Mouse (Mus musculus): ENCODE measurements around the gene Tmem86a.
A peak's percentile ranks its signal among the peaks of the same experiment; 100 is the strongest.
"Not testable (repeated sequence)": the region's sequence is repeated elsewhere in the genome, so short reads cannot be mapped to it uniquely, and the experiment has no call there.

The Tmem86a gene

GRCm38 (mm10) chr7:47050366-47050765 lies at the start of gene Tmem86a:
TSS of gene Tmem86a (plus strand) at chr7:47050601.
- DNase-seq (ENCODE audit: low spot score in 2 of 2) = peak; percentile 97 to 98

- DNase-seq (ENCODE audit: low spot score in 2 of 2) = no peak
Measured at GRCm38 (mm10) chr7:47000644-47000983, 49.8 kb upstream of the Tmem86a start.

- no peak for DNase-seq (ENCODE audit: low spot score in 2 of 2)
Measured at GRCm38 (mm10) chr7:47001125-47001899, 49.1 kb upstream of the Tmem86a start.

GRCm38 (mm10) chr7:47001900-47002275 lies 48.5 kb upstream of the Tmem86a start:
- no peak for DNase-seq (ENCODE audit: low spot score in 2 of 2)

- no peak for DNase-seq (ENCODE audit: low spot score in 2 of 2)
Measured at GRCm38 (mm10) chr7:47003411-47004115, 46.8 kb upstream of the Tmem86a start.

GRCm38 (mm10) chr7:47007109-47007780 lies 43.2 kb upstream of the Tmem86a start:
- no peak for DNase-seq (ENCODE audit: low spot score in 2 of 2)

- DNase-seq (ENCODE audit: low spot score in 2 of 2) = no peak
Measured at GRCm38 (mm10) chr7:47007818-47008167, 42.6 kb upstream of the Tmem86a start.

- peak; percentile 99 for DNase-seq (ENCODE audit: low spot score in 2 of 2)
Measured at GRCm38 (mm10) chr7:47008168-47008993, 42.0 kb upstream of the Tmem86a start, which contains the start of gene Spty2d1. TSS of gene Spty2d1 (minus strand) at chr7:47008411.

GRCm38 (mm10) chr7:47013131-47013767 lies 37.2 kb upstream of the Tmem86a start:
- DNase-seq (ENCODE audit: low spot score in 2 of 2) = no peak

- no peak for DNase-seq (ENCODE audit: low spot score in 2 of 2)
Measured at GRCm38 (mm10) chr7:47014564-47015389, 35.6 kb upstream of the Tmem86a start.

GRCm38 (mm10) chr7:47015390-47016065 lies 34.9 kb upstream of the Tmem86a start:
- peak; percentile 62 to 71 for DNase-seq (ENCODE audit: low spot score in 2 of 2)

- DNase-seq (ENCODE audit: low spot score in 2 of 2) = no peak
Measured at GRCm38 (mm10) chr7:47016602-47017001, 33.8 kb upstream of the Tmem86a start.

- DNase-seq (ENCODE audit: low spot score in 2 of 2) = no peak
Measured at GRCm38 (mm10) chr7:47017146-47017545, 33.3 kb upstream of the Tmem86a start.

GRCm38 (mm10) chr7:47019641-47020040 lies 30.8 kb upstream of the Tmem86a start:
- DNase-seq (ENCODE audit: low spot score in 2 of 2) = peak; percentile 46 to 68

GRCm38 (mm10) chr7:47020956-47021355 lies 29.4 kb upstream of the Tmem86a start:
- no peak for DNase-seq (ENCODE audit: low spot score in 2 of 2)

GRCm38 (mm10) chr7:47022482-47022881 lies 27.9 kb upstream of the Tmem86a start:
- no peak for DNase-seq (ENCODE audit: low spot score in 2 of 2)

GRCm38 (mm10) chr7:47023530-47023929 lies 26.9 kb upstream of the Tmem86a start:
- DNase-seq (ENCODE audit: low spot score in 2 of 2) = peak; percentile 61 to 72

- DNase-seq (ENCODE audit: low spot score in 2 of 2) = no peak
Measured at GRCm38 (mm10) chr7:47024454-47024853, 25.9 kb upstream of the Tmem86a start.

GRCm38 (mm10) chr7:47025429-47025828 lies 25.0 kb upstream of the Tmem86a start:
- DNase-seq (ENCODE audit: low spot score in 2 of 2) = no peak

GRCm38 (mm10) chr7:47026899-47027298 lies 23.5 kb upstream of the Tmem86a start:
- not testable (repeated sequence) for DNase-seq (ENCODE audit: low spot score in 2 of 2)

Data from right cerebral cortex, postnatal 36 days (tissue).